Mouse (Mus musculus): ENCODE data around the gene Meig1. TPM values are rescaled to one million over a fixed set of nuclear protein-coding genes. Genes with fewer than 3 reads are reported as not detected.

The Meig1 gene
- 1.0 to 3.5 TPM (median 1.6 TPM) in 4 replicates for total RNA-seq (2023; ENCODE audit: inconsistent age)

DNA sequence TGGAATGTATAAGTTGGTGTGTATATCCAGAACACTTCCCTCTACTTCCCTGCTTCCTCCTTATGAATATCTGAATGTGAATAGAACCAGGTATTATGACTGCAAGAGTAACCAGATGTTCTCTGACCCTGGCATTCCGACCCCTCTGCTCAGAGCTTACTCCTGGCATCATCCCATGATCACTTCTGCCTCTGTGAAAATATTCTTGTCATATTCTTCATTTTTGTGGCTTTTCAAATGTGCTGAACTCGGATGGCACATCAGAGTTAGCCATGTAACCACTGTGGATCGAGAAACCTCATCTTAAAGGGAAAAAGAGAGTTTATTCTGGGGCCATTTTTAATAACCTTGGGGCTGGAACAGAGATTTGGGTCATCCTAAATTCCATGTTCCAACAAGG is at the start of gene Meig1:
TSS of gene Meig1 (minus strand) at position 101 of the 400 bp plus-strand sequence.

DNA sequence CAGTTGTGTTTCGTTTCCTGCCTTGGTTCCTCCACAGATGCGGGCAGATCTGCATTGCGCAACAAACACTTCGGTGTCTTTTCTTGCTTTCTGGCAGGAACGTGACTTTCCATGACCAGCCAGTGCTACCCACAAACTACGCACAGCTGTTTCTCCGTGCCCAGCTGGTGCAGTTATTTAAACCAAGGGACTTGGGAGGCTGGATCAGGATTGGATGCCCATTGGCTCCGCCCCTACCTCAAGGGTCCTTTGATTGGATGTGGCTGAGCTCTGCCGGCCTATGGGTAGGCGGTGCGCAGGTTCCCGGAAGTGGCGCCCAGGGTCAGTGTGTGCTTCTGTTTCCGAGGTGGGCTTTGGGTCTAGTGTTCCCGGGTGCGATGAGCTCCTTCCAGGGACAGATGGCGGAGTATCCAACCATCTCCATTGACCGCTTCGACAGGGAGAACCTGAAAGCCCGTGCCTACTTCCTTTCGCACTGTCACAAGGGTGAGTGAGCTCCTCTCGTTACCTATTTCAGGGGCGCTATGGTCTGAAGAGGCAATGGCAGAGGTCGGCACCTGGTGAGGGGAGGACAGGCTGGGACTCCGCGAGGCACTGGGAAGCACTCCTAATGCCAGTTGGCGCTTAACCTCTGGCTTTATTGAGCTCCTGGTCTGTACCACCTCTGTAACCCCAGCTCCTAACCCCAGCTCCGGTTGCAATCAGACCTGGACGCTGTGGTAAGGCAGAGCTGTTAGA is 1.6 kb upstream of the Meig1 start, which contains the start of gene Dclre1c:
TSS of gene Dclre1c (plus strand) at position 291 of the 738 bp plus-strand sequence.

DNA sequence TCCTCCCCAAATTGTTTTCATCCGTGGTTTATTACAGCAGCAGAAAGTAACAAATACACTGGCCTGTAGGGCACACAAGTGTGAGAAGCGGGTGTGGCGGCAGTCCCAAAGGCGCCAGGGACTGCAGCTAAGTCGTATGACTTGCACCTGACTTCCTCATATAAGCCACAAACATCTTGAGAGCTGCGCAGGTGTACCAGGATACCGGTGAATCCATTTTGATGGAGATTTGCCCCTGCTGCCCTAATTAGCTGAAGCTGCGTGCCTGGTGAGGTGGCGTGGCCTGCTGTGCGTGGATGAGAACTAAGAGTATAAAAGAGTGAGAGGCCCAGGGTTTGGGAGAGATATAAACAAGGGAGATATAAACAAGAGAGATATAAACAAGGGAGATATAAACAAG is 25.3 kb downstream of the Meig1 start, which contains the start of gene Olah:
TSS of gene Olah (minus strand) at position 101 of the 400 bp plus-strand sequence.

Other genes with a start within 250 kb of the Meig1 start
- 28.5 to 30.6 TPM (median 29.8 TPM) in 4 replicates for gene Nmt2, start 138.4 kb downstream of the Meig1 start, total RNA-seq (2023; ENCODE audit: inconsistent age)
- gene Rpp38, start 90.0 kb downstream of the Meig1 start, total RNA-seq (2023; ENCODE audit: inconsistent age), result 3.2 to 5.2 TPM (median 4.3 TPM) in 4 replicates
- gene Acbd7, start 86.5 kb downstream of the Meig1 start, total RNA-seq (2023; ENCODE audit: inconsistent age), result not detected in 4 replicates
- not detected in 4 replicates for gene Olah, start 25.4 kb downstream of the Meig1 start, total RNA-seq (2023; ENCODE audit: inconsistent age)
- gene Dclre1c, start 1.5 kb upstream of the Meig1 start, total RNA-seq (2023; ENCODE audit: inconsistent age), result 60.4 to 82.5 TPM (median 72.7 TPM) in 4 replicates
- gene Suv39h2, start 52.4 kb upstream of the Meig1 start, total RNA-seq (2023; ENCODE audit: inconsistent age), result 1.5 to 3.0 TPM (median 2.5 TPM) in 4 replicates
- 36.8 to 41.9 TPM (median 37.8 TPM) in 4 replicates for gene Gm45902, start 90.1 kb upstream of the Meig1 start, total RNA-seq (2023; ENCODE audit: inconsistent age)
- gene Hspa14, start 90.2 kb upstream of the Meig1 start, total RNA-seq (2023; ENCODE audit: inconsistent age), result 171 to 197 TPM (median 182 TPM) in 4 replicates
- gene Cdnf, start 90.4 kb upstream of the Meig1 start, total RNA-seq (2023; ENCODE audit: inconsistent age), result 0.54 to 1.4 TPM (median 0.96 TPM) in 4 replicates
- gene Fam107b, start 147.8 kb upstream of the Meig1 start, total RNA-seq (2023; ENCODE audit: inconsistent age), result 364 to 402 TPM (median 379 TPM) in 4 replicates